Mouse (Mus musculus) megakaryocyte, embryonic 14.5 days (primary cell): Measurements from ENCODE around the gene Fbxw9.

Experiments used
- FLI1 ChIP-seq: IDR thresholded peaks from 2 replicates; pipeline ENCODE4 v1.6.1; 2012; ENCODE audit warnings: low read length, inconsistent platforms, mixed read lengths
- GATA1 ChIP-seq: IDR thresholded peaks from 3 replicates; pipeline ENCODE4 v1.6.1; 2012; ENCODE audit warnings: mixed read lengths, low read length, inconsistent platforms, borderline replicate concordance

GRCm38 (mm10) chr8:85090856-85091255, 31.0 kb downstream of the Fbxw9 start:
- no peak for TF ChIP-seq GATA1
- no peak for TF ChIP-seq FLI1
